Mouse (Mus musculus): ENCODE measurements around the gene Mymx.

GRCm38 (mm10) chr17:45575123-45575897 is 26.6 kb downstream of the Mymx start:
- TF ChIP-seq CEBPB (IDR thresholded peaks at IDR 0.05; ENCODE audit: insufficient read depth, poor library complexity, severe bottlenecking) (no peak), REST (IDR thresholded peaks at IDR 0.05; ENCODE audit: insufficient read depth, insufficient read length) (no peak), E2F4 (IDR thresholded peaks at IDR 0.05; ENCODE audit: insufficient read depth) (no peak), MYOG (IDR thresholded peaks at IDR 0.05; ENCODE audit: control insufficient read depth in 1 of 3, insufficient read depth in 1 of 3, insufficient read length in 2 of 3, low read depth in 2 of 3) (no peak), MAX (IDR thresholded peaks at IDR 0.05; ENCODE audit: low read depth) (no peak), POLR2A (IDR thresholded peaks at IDR 0.05; ENCODE audit: insufficient read length, low read depth) (no peak), USF1 (IDR thresholded peaks at IDR 0.05; ENCODE audit: low read depth) (no peak), TCF3 (IDR thresholded peaks at IDR 0.05; ENCODE audit: insufficient read length, low read depth) (no peak), TCF12 (IDR thresholded peaks at IDR 0.05; ENCODE audit: insufficient read depth, poor library complexity, severe bottlenecking) (no peak)
